Mouse (Mus musculus) thymus, postnatal 25 days (tissue): ENCODE measurements around the gene Cmpk2.
A peak's percentile ranks its signal among the peaks of the same experiment; 100 is the strongest.
"Not testable (repeated sequence)": the region's sequence is repeated elsewhere in the genome, so short reads cannot be mapped to it uniquely, and the experiment has no call there.

Experiments used
- DNase-seq: peaks from one replicate; pipeline ENCODE4 v3.0.0; 2022

The Cmpk2 gene

DNA sequence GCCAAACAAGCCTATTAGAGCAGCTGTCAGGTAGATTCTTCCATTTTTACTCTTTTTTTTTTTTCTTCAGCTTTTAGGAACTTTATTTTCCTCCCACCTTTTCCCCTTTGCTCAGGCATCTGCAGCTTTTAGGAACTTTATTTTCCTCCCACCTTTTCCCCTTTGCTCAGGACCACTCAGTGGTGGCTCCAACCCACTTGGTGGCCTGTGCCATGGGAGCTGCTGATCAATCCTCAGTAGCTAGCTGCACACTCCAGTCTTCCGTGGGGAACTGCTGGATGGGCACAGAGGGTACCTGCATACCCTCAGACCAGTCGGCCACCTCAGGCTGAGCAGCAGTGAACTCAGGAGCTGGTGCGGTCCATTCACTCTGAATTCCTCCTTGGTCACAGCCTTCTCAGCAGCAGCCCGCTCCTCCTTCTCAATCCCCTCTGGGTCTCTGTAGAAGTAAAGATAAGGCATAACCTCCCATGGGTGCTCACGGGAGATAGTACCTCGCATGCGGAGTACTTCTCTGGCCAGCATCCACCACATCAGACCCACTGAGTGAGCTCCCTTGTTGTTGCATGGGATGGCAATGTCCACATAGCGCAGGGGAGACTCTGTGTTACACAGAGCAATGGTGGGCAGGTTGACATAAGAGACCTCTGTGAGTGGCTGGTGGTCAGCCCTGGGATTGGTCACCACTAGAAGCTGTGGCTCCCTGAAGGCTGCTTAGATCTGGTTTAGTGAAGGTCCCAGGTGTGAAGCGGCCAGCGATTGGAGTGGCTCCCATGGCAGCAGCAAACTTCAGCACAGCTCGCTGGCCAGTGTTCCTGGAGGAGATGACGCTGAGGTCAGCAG, 17.0 kb downstream of the Cmpk2 start:
- not testable (repeated sequence) for DNase-seq

- peak; percentile 8 for DNase-seq
These were observed 19.0 kb downstream of the Cmpk2 start for GRCm38 (mm10) chr12:26487874-26488616.

DNA sequence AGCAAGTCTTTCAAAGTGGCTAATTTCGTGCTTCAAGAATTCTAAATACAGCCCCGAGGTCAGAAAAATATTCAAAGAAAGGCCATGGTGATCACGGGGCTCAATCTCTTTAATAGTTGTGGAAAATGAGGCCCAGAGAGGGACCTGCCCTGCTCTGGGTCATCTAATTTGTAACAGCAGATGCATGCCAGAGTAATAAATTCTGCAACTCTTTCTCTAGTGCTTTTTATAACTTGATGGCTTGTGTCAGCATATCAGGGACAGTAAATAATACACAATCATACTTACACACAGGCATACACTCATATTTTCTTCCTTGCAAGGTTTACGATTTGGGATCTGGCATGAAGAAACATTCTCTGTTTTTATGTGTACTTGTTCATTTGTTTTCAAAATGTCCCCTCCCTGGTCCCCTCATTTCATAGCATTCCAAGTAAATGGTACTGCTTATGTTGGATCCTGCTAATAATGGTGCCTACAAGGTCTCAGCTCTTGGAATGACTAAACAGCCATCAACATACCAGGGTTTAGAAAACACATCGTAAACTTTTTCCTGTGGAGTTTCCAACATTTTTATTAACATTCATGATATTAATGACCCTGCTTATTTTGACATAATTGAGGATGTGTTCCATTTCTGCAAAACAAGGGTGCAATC, 19.7 kb downstream of the Cmpk2 start:
- no peak for DNase-seq

DNA sequence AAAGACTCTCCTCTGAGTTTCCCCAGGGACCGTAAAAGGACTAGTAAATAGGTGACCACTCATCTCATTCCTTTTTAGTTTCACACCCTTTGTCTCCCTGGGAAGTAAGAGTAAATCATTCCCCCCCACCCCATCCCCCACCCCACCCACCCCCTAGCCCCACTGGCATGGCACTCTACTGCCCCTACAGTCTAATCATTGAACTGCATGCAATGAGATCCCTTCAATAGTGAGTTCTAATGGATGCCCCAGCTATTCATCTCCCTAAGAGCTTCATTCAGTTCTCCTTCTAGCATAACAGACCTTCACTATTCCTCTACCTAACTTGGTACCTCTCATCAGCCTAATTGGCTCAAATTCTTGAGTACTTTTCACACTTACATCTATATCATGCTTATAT, 20.9 kb downstream of the Cmpk2 start:
- DNase-seq = no peak

GRCm38 (mm10) chr12:26501042-26501441, 32.0 kb downstream of the Cmpk2 start:
- DNase-seq = no peak

DNA sequence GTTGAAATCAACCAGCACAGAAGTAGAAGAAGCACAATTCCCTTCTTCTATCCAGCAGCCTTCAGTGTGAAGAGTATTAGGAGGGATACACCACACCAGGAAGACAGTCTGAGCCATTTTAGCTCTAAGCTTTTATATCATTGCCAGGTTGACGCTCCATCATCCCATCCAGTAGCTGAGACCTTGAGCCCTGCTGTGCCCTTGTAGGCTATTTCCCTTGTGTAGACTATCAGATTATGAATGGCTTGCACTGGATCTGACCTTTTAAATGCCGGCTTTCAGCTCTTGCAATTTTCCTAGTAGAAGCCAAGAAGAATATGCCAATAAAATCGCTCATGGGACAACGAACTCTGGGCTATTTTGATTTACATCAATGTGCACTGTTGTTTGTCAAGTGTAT, 42.0 kb downstream of the Cmpk2 start:
- DNase-seq = no peak

GRCm38 (mm10) chr12:26518206-26518605, 49.2 kb downstream of the Cmpk2 start:
- DNase-seq = no peak

GRCm38 (mm10) chr12:26524943-26525697, 56.1 kb downstream of the Cmpk2 start:
- DNase-seq = peak; percentile 34

GRCm38 (mm10) chr12:26525698-26526026, 56.7 kb downstream of the Cmpk2 start:
- no peak for DNase-seq
